In the genomic region with DNA sequence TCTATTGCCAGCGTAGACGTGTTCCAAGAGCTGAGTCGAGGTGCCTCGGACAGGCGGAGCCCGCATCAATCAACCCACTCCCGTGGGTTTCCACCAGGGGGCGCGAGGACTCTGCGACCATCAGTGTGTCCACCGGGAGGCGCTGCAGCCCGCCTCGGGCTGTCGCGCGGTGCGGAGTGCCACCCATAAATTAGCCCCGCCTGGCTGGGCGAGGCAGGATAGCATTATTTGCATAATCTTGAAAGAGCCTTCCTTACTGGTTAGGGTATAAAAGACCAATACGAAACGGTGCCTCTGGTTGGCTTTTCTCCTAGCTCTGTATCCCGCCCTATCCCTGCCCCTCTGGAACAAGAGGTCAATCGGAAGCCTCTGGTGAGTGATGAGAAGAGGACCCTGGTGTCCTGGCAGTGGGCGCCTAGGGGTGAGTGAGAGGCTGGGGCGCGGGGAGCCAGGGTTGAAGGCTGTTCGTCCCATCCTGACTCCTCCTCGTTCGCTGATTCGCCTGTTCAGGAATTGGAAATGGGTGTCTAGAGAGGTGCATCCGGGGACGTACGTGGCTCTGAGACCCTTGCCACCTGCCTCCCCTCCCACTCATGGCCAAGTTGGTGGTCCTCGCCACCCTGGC, we compare ENCODE assay signal across 7 mouse cellular contexts. TPM values are rescaled to one million over a fixed set of nuclear protein-coding genes. Genes with fewer than 3 reads are reported as not detected.
A peak's percentile ranks its signal among the peaks of the same experiment; 100 is the strongest.
DNase-seq lines count a peak whose midpoint lies in the region; ATAC-seq lines count a peak whose summit lies in the region.

No protein-coding gene starts in this region.

- peak; percentile 99 to 100 for DNase-seq in adrenal gland, adult (ENCODE audit: inconsistent age in 2 of 2, low spot score in 1 of 2)
- peak; percentile 96 for DNase-seq in embryo, embryonic 10.5 days (ENCODE audit: low spot score)
- DNase-seq in gastrocnemius, postnatal 14 days = peak; percentile 97
- peak; percentile 100 for DNase-seq in intestine, embryonic 14.5 days (ENCODE audit: low spot score)
- DNase-seq in left cerebral cortex, postnatal 25 days (ENCODE audit: low spot score in 2 of 2) = peak; percentile 96 to 98
- peak; percentile 98 for DNase-seq in midbrain, embryonic 10.5 days (ENCODE audit: low spot score)
- DNase-seq in right cerebral cortex, postnatal 4 days = peak; percentile 98

- H3K27ac ChIP-seq in intestine, embryonic 14.5 days (ENCODE audit: low read depth) = no peak overlapping the region
- peak overlapping the region; percentile 69 for H3K27ac ChIP-seq in midbrain, embryonic 10.5 days (replicated peaks)

- H3K4me2 ChIP-seq in intestine, embryonic 14.5 days (ENCODE audit: low read length) = peak overlapping the region; percentile 90

- H3K9me3 ChIP-seq in intestine, embryonic 14.5 days (ENCODE audit: control insufficient read depth, low read length) = no peaks in the 10 kb centered on the region
- H3K9me3 ChIP-seq in midbrain, embryonic 10.5 days (replicated peaks) = no peaks in the 10 kb centered on the region

- ATAC-seq in intestine, embryonic 14.5 days (replicated peaks; ENCODE audit: low FRiP score, low TSS enrichment, low read depth) = peak; percentile 86

- H3K4me3 ChIP-seq in intestine, embryonic 14.5 days (ENCODE audit: low read depth, low read length) = peak overlapping the region; percentile 40
- H3K4me3 ChIP-seq in midbrain, embryonic 10.5 days = peak overlapping the region; percentile 60

- H3K36me3 ChIP-seq in intestine, embryonic 14.5 days (ENCODE audit: control insufficient read depth, insufficient read depth, low read length) = no peaks in the 10 kb centered on the region
- no peaks in the 10 kb centered on the region for H3K36me3 ChIP-seq in midbrain, embryonic 10.5 days

- H3K4me1 ChIP-seq in intestine, embryonic 14.5 days (replicated peaks; ENCODE audit: control insufficient read depth, insufficient read depth, low read length) = peaks cover 10% of the 10 kb centered on the region; the same call in 1 of the 2 replicates
- peaks cover 48% of the 10 kb centered on the region for H3K4me1 ChIP-seq in midbrain, embryonic 10.5 days

- peak overlapping the region; percentile 27 for H3K9ac ChIP-seq in intestine, embryonic 14.5 days (ENCODE audit: low read length)

- WGBS in intestine, embryonic 14.5 days = 0% methylated on average over 35 of the region's 35 CpGs
- WGBS in midbrain, embryonic 10.5 days = 1% methylated on average over 35 of the region's 35 CpGs

- peaks cover 9% of the 10 kb centered on the region; the same call in 1 of the 2 replicates for H3K27me3 ChIP-seq in intestine, embryonic 14.5 days (replicated peaks; ENCODE audit: control insufficient read depth, insufficient read depth, low read length)
- H3K27me3 ChIP-seq in midbrain, embryonic 10.5 days (ENCODE audit: low read depth, poor library complexity, severe bottlenecking) = peaks cover 77% of the 10 kb centered on the region

- intact Hi-C loops in gastrocnemius, postnatal 14 days (cut with DNase I; ENCODE audit: low total_unique reads) = loop anchor here (5.0 kb wide), 1 partner anchor 54 kb away; no protein-coding TSS in a partner anchor
- intact Hi-C loops in left cerebral cortex, postnatal 25 days (cut with DNase I) = loop anchor here (1.0 to 2.0 kb wide), 3 partner anchors 12 to 224 kb away; no protein-coding TSS in a partner anchor

RNA-seq across cellular contexts. Expression of gene Acbd4, which starts 1.4 kb away (rescaled TPM):
- 10 to 100 TPM; 30.0 to 35.7 TPM for total RNA-seq in gastrocnemius, postnatal 14 days (2021)
- 13.0 and 14.5 TPM in 2 replicates for polyA plus RNA-seq in intestine, embryonic 14.5 days (2014; fragmentation: Nextera tagmentation; extraction: Ambion mirVana)
- total RNA-seq in left cerebral cortex, postnatal 25 days (2021) = 10 to 100 TPM; 68.9 to 70.7 TPM
- polyA plus RNA-seq in midbrain, embryonic 10.5 days (2016; fragmentation: Nextera tagmentation; extraction: Ambion mirVana) = 10.7 and 12.5 TPM in 2 replicates

RNA-seq across cellular contexts. Expression of gene Plcd3, which starts 1.4 kb away (rescaled TPM):
- total RNA-seq in gastrocnemius, postnatal 14 days (2021) = 1 to 10 TPM; 4.5 TPM
- 1.9 and 2.1 TPM in 2 replicates for polyA plus RNA-seq in intestine, embryonic 14.5 days (2014; fragmentation: Nextera tagmentation; extraction: Ambion mirVana)
- total RNA-seq in left cerebral cortex, postnatal 25 days (2021) = 10 to 100 TPM; 13.3 to 13.8 TPM
- 1.4 TPM in 2 replicates for polyA plus RNA-seq in midbrain, embryonic 10.5 days (2016; fragmentation: Nextera tagmentation; extraction: Ambion mirVana)

RNA-seq across cellular contexts. Expression of gene Hexim1, which starts 13.2 kb away (rescaled TPM):
- total RNA-seq in gastrocnemius, postnatal 14 days (2021) = 10 to 100 TPM; 20.7 to 21.5 TPM
- 6.8 and 6.9 TPM in 2 replicates for polyA plus RNA-seq in intestine, embryonic 14.5 days (2014; fragmentation: Nextera tagmentation; extraction: Ambion mirVana)
- 10 to 100 TPM; 46.5 to 50.8 TPM for total RNA-seq in left cerebral cortex, postnatal 25 days (2021)
- polyA plus RNA-seq in midbrain, embryonic 10.5 days (2016; fragmentation: Nextera tagmentation; extraction: Ambion mirVana) = 2.3 and 2.7 TPM in 2 replicates

RNA-seq across cellular contexts. Expression of gene Hexim2, which starts 29.4 kb away (rescaled TPM):
- total RNA-seq in gastrocnemius, postnatal 14 days (2021) = 1 to 10 TPM; 2.7 to 3.8 TPM
- 6.9 and 9.7 TPM in 2 replicates for polyA plus RNA-seq in intestine, embryonic 14.5 days (2014; fragmentation: Nextera tagmentation; extraction: Ambion mirVana)
- 10 to 100 TPM; 11.7 to 13.6 TPM for total RNA-seq in left cerebral cortex, postnatal 25 days (2021)
- 7.8 and 8.2 TPM in 2 replicates for polyA plus RNA-seq in midbrain, embryonic 10.5 days (2016; fragmentation: Nextera tagmentation; extraction: Ambion mirVana)
